In genomic region chr1:137323884-137324594, GRCm38 (mm10) we compare ENCODE assay signal across 8 mouse cellular contexts.
DNase-seq lines count a peak whose midpoint lies in the region; ATAC-seq and TF ChIP-seq lines count a peak whose summit lies in the region.

No protein-coding gene starts in this region.

- intact Hi-C loops in heart, postnatal 14 days (cut with DNase I): no loop called here

- H3K9me3 ChIP-seq in lung, embryonic 14.5 days (ENCODE audit: low read depth, low read length): no peaks in the 10 kb centered on the region

- no peaks in the 10 kb centered on the region for H3K36me3 ChIP-seq in lung, embryonic 14.5 days (ENCODE audit: insufficient read depth)

- peak overlapping the region; percentile 36 for H3K4me2 ChIP-seq in lung, embryonic 14.5 days

- peak; percentile 26 for DNase-seq in right cerebral cortex, postnatal 14 days
- no peak for DNase-seq in right cerebral cortex, postnatal 36 days (ENCODE audit: low spot score in 2 of 2)
- DNase-seq in heart, postnatal 14 days: peak; percentile 14 to 29
- DNase-seq in lung, embryonic 14.5 days: peak; percentile 82
- DNase-seq in retina, postnatal 1 day: peak; percentile 76
- DNase-seq in ovary, postnatal 14 days (ENCODE audit: low spot score): no peak

- H3K27me3 ChIP-seq in lung, embryonic 14.5 days (ENCODE audit: insufficient read depth, low read length): no peaks in the 10 kb centered on the region

- H3K9ac ChIP-seq in lung, embryonic 14.5 days: no peak overlapping the region

- peak; percentile 46; the same call in 1 of the 2 replicates for TF ChIP-seq CTCF in cortical plate, adult 2 months (IDR thresholded peaks at IDR 0.05; ENCODE audit: extremely low read depth, insufficient read depth, low read length)
- peak; percentile 75 for TF ChIP-seq CTCF in lung, embryonic 14.5 days (IDR thresholded peaks at IDR 0.05; ENCODE audit: low read depth)

- no peak overlapping the region for H3K4me3 ChIP-seq in cortical plate, adult 2 months (ENCODE audit: insufficient read depth, low read length)
- H3K4me3 ChIP-seq in lung, embryonic 14.5 days (ENCODE audit: low read depth, low read length): no peak overlapping the region

- WGBS in lung, embryonic 14.5 days: 33% methylated on average over 8 of the region's 8 CpGs

- no peaks in the 10 kb centered on the region for H3K4me1 ChIP-seq in cortical plate, adult 2 months (ENCODE audit: control insufficient read depth, insufficient read depth, low read length)
- no peaks in the 10 kb centered on the region for H3K4me1 ChIP-seq in lung, embryonic 14.5 days (ENCODE audit: insufficient read depth)

- TF ChIP-seq POLR2A in cortical plate, adult 2 months (IDR thresholded peaks at IDR 0.05; ENCODE audit: extremely low read depth, insufficient read depth, low read length): no peak

- peak; percentile 89 for ATAC-seq in lung, embryonic 14.5 days (ENCODE audit: insufficient read depth)
- no peak for ATAC-seq in activated CD4-positive, CD25-positive, alpha-beta regulatory T cell, adult 4 months

- no peak overlapping the region for H3K27ac ChIP-seq in cortical plate, adult 2 months (ENCODE audit: insufficient read depth, low read length)
- H3K27ac ChIP-seq in lung, embryonic 14.5 days (ENCODE audit: low read depth): no peak overlapping the region

Comparison
In these comparisons a context has a peak if more than half of its experiments do, and no peak if none do; other contexts are left out.
1. DNase-seq: peak in right cerebral cortex, postnatal 14 days (single experiment), heart, postnatal 14 days (2 of 2), lung, embryonic 14.5 days (single experiment) and retina, postnatal 1 day (single experiment); none in right cerebral cortex, postnatal 36 days (0 of 2) and ovary, postnatal 14 days (single experiment).